Mouse (Mus musculus): Measurements from ENCODE around the gene Olfr224.
"Not testable (repeated sequence)": the region's sequence is repeated elsewhere in the genome, so short reads cannot be mapped to it uniquely, and the experiment has no call there.

Gene Olfr224

DNA sequence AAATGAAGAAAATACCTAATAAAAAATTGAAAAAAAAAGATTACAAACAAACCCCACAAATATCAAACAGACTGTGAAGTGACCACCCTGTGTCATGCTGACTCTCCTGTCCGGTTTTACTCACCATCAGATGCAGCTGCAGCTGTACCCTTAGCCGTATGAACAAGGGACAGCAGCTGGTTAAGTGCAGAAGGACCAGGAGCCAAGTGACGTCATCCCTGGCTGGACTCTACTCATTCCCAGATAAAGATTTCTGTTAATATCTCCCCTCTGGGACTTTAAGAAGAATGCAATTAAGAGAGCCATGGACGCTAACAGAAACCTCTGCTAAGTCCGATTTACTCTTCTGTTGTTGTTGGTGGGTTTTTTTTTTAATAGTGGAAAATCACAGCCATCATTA, at the start of gene Olfr224:
Gene Olfr224 (minus strand): TSS at position 149 of the 400 bp plus-strand sequence.
- DNase-seq (ENCODE audit: low spot score) = no peak

DNA sequence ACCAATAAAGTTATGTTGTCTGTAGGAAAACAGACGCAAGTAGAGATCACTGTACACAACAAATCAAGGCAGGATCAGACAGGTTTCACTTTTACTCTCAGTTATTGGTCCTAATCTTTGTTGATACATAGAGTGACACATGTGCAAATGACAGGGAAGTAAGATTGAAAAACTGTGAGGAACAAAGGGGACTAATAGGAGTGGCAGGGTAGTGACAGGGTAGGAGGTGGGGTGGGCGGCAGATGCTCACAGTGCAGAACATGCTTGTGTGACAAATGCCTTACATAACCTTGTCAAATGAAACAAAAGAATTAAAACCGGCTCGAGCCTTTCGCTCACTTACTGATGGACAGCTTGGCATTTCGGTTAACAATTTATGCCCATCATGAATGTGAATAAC, 48.4 kb upstream of the Olfr224 start:
- DNase-seq (ENCODE audit: low spot score) = no peak

DNA sequence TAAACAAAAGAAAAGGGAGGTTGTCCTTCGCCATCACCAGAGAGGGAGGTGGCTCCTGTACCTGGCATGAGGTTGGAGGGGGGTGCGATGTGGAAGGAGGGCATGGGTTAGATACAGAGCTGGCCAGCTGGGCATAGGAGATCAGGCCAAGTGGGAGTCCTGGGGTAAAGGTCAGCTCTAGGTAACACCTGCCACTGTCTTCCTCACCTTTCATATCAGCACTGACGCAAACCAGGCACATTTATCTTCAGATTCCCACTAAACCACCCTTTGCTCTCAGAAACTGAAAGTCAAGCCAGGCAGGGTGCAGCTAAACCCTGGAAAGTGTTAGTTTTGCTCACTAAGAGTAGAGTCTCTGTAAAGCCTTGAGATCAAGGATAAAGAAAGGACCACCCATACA, 48.0 kb upstream of the Olfr224 start:
- DNase-seq (ENCODE audit: low spot score) = no peak

DNA sequence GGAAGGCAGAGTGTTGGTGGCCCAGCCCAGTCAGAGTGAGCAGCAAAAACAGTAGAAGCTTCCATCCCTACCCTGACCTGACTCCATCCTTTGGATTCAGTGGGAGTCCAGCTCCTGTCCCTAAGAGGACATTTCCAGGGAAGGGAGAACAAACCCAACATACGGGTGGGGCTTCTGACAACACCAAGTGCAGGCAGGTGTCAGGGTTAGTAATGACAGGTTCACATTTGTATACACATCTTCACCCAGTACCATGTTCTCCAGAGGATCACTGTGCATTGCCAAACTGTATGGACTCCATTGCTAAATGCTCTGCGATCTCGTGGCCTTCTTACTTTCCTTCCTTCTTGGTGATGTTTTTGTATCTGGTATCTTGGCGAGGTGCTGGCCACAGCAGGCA, 45.6 kb upstream of the Olfr224 start, which contains the start of gene 2210407C18Rik:
Gene 2210407C18Rik (minus strand): TSS at position 101 of the 400 bp plus-strand sequence.
- no peak for DNase-seq (ENCODE audit: low spot score)

DNA sequence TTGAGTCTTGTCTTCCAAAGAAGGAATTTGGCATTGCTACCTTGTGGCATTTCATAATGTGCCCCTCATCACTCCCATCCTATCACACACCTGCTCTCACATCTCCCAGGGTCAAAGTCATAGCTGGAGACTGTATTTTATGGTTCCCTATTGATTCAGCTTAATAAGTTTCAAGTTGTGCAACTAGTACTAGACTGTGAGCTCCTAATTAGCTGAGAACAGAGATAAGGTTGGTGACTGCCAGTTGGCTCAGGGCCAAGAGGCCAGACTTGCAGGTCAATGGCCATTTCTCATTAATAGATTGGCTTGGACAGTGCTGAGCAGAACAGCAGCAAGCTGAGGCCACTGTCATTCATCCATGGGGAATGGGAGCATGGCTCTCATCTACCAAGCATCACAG, 44.2 kb upstream of the Olfr224 start:
- no peak for DNase-seq (ENCODE audit: low spot score)

DNA sequence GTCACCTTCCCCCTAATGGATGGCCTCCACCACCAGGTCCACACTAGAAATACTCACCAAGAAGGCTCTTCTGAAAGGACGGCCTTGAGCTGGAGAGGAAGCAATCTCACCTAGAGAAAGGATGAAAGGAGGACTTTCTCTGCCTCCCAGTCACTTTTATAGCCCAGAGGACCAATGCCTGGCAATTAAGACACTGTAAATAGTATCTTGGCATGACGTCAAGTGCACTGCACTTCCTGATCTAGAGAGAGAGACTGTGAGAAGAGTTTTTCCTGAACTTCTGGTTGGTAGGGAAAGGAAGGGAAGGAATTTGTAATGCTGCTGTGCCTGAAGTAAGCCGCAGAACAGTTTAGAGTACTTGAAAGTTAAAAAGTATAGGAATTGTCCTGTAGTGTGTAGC, 43.0 kb upstream of the Olfr224 start:
- no peak for DNase-seq (ENCODE audit: low spot score)

DNA sequence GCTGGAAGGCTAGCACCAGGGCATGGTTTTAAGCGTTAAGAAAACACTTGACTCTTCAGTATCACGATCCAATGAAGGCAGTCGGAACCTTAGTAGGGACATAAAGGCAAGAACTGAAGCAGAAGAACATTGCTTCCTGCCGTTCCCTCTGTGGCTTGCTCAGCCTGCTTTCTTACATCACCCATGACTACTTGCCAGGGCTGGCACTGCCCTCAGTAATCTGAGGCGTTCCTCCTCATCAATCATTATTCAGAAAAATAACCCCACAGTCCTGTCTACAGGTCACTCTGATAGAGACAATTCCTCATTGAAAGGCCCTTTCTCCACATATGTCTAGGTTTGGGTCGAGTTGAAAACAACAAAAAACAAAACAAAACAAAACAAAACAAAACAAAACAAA, 36.7 kb upstream of the Olfr224 start:
- no peak for DNase-seq (ENCODE audit: low spot score)

DNA sequence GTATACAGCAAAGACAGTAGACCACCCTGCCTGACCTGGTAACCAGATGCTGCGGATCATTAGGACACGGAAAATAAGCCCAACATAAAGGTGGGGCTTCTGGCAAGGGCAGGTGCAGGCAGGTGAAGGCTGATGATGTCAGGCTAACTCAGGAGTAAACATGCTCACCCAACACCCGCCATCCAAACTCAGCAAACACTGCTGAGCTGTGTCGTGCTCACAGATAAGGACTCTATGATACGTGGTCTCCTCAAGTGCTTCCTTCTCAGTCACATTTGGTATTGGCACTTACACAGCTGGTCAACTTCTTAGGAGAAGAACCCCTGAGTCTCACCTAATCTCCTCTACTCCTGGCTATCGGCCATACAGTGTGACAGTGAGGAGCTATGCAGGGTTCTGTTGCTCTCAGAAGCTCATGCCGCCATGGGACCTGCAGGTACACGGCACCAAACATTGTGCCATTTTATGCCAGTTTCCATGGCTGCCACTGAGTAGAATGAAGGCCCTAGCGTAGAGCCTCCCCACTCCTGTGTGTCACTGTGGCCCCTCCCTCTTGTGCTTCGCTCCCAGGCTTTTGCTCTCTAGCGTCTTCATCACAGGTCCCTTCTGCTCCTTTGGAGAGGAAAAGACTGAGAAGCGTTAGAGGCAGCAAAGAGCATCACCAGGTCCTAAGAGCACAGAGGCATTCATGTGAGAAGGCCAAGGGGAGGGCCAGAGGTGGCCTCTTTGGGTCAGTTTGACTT, 36.0 kb upstream of the Olfr224 start:
- DNase-seq (ENCODE audit: low spot score) = no peak

DNA sequence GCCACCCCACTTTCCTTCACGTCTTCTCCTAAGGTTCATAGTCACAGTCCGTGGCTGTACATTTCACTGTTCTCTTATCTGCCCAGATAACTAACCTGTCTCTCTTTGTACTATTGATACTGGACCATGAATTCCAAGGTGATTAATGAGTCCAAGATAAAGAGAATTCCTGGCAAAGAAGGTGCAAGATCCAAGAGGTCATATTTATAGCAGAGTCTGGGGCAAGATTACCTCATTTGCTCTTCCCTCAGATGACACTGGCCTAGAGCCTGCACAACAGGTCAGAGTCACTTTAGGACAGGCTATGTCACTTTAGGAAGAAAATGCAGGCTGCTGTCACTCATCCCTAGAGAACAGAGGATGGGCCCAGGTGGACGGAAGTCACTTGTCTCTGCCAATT, 34.9 kb upstream of the Olfr224 start:
- DNase-seq (ENCODE audit: low spot score) = no peak

DNA sequence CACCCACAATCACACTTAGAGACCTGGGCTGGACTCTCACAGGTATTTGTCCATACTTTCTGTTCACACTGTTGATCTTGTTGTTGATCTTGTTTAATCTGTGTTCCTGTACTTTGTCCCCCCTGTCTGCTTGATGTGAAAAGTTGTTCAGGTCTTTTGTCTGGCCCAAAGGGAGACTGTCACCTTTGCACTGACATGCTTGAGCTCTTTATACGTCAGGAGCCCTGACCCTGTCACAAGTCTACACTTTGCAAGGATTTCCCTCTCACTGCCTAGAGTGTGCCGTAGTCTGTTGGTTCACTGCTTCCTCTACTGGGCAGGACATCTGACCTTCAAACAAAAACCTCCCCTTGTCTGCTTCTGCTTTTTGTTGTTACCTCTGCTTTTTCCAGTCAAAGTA, 34.3 kb upstream of the Olfr224 start:
- DNase-seq (ENCODE audit: low spot score) = no peak

DNA sequence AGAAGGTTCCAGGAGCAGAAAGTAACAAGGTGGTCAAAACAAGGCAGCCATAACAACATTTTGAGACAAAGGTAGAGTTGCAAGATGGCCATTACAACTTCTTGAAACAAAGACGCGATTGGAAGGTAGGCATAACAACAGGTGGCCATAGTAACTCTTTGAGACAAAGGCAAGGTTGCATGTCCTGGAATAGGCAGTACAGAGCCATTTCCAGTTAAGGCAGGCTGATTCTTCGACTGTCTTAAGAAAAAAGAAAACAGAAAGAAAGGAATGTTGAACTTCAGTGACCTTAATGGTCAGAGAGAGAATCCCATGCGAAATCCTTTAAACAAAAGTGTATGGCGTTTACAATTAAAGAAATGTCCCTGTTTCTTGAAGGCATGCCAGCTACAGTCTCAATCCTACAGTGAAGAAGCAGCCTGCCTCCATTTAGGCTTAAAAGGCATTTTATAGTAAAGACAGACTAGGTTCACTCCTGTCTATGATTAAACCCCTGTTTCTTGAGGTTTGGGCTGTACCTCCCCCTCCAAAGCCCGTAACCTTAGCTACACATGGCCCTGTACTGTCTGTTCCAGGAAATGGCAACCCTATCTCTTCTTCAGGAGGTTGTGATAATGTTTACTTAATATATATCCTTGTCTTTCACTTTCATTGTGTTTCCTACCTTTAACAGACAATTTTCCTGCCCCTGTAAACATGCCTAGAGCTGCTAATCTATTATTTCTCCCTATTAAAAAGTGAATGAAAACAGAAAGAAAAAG, 32.6 kb upstream of the Olfr224 start:
- DNase-seq (ENCODE audit: low spot score) = no peak

DNA sequence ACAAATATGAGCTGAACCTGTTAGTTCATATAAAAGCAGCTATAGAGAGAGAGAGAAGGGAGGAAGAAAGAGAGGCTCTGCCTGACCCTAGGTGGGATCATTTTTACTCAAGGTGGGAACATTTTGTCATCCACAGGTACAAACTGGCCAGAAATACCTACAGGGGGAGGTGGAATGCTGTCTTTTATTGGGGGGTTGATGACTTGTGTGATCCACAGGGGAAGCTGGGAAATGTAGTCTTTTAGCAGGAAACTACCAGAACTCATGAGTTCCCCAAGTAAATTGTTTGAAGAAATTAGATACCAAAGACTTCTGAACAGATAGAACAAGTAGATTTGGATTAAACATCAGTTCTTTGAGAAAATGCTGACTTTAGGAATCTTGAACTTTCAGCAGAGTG, 31.7 kb upstream of the Olfr224 start:
- no peak for DNase-seq (ENCODE audit: low spot score)

DNA sequence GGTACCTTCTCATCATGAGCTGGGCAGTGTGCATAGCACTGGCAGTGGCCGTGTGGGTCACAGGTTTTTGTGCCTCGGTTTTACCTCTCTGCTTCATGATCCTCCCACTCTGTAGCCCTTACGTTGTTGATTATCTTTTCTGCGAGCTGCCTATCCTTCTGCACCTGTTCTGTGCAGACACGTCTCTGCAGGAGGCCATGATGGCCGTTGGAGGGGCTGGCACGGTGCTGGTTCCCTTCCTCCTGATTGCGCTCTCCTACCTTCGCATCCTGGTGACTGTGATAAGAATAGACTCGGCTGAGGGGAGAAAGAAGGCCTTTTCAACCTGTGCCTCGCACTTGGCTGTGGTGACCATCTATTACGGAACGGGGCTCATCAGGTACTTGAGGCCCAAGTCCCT, 27.5 kb upstream of the Olfr224 start:
- no peak for DNase-seq (ENCODE audit: low spot score)

DNA sequence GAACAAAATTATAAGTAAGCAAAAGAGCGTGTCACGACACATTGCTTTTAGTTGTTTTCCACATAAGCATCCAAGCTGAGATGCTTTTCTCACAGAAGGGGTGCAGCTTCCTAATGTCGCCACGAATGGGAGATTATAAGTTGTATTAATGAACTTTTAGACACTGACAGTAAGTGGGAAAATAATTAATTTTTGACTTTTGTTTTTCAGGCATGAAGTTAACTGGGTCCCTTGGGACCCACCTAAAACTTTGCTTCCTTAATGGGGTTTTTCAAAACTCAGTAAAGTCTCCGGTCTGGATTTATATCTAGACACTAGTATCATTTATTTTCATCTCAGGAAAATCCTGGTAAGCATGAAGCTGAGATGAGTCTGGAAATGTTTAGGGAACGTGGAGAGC, 24.5 kb upstream of the Olfr224 start, which contains the start of gene Olfr324:
Gene Olfr324 (plus strand): TSS at position 301 of the 400 bp plus-strand sequence.
- no peak for DNase-seq (ENCODE audit: low spot score)

DNA sequence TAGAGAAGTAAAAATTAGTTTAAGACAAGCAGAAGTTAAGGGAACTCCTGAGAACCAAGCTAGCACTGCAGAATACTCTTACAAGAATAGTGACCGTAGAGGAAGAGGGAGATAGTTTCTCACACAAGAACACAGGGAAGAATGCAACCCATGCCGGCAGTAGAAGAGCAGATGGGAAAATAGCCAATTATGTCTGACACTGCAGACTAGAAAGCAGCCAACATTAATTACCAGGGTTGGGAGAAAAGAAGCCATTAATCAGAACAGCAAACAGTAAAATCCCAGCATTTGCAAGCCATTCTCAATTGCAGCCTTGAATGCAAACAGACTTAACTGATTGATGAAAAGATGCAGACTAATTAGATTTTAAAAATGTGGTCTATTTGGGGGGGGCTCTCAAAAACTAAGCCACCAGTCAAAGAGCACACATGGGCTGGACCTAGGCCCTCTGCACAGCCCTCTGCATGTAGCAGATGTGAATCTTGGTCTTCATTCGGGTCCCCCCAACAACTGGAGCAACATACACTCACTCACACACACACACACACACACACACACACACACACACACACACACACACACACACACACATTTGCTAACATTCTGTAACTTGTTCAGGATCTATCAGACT, 18.4 kb upstream of the Olfr224 start:
- no peak for DNase-seq (ENCODE audit: low spot score)

DNA sequence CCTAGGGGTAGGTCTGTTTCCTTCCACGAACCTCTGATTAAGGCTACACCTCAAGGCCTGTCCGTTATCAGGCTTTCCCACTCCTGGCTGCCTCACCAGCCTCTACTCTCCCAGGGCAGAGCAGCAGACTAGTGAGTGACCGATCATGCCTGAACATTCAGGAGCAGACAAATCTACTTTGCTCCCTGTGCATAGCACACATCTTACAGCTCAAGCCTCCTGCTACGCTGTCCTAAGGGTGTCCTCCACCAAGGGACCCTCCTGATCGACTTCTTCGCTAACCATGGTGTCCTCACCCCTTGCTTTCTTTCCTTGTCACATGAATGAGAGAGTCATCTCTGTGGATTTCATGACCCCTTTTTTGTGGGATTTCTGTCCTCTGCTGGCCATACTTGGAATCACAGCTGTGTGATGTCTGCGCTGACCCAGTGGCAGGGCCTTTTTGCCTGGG, 17.6 kb upstream of the Olfr224 start:
- no peak for DNase-seq (ENCODE audit: low spot score)

DNA sequence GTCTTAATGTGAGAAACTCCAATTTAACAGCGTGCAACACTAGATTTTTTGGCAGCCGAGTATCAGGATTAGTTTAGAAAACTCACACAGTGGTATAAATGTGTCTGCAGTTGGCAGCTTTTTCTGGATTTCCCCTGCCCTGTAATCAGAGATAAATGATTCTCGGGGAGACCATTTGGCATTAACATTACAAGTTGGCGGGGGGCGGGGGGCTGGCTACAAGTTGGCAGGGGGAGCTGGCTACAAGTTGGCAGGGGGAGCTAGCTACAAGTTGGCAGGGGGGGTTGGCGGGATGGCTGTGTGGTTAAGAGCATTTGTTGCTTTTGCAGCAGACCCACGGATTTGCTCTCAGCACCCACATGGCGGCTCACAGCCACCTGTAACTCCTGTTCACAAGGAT, 8.3 kb upstream of the Olfr224 start:
- DNase-seq (ENCODE audit: low spot score) = no peak

DNA sequence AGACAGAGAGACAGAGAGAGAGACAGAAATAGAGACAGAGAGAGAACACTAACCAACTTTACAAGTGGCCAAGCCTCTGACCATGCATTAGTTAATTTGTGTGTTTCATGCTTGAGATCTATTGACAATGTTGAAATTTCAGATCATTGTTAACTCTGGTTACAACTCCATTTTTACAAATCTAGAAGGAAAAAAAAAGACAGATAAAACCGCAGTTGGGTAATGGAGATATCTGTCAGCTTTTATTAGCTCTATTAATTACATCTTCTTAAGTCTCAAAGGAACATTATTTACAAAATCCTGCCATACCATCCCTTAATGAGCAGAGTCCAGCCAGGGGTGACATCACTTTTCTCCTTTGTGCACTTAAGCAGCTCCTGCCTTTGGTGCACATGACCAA, 7.1 kb upstream of the Olfr224 start, which contains the start of gene Olfr325:
Gene Olfr325 (plus strand): TSS at position 301 of the 400 bp plus-strand sequence.
- DNase-seq (ENCODE audit: low spot score) = no peak

DNA sequence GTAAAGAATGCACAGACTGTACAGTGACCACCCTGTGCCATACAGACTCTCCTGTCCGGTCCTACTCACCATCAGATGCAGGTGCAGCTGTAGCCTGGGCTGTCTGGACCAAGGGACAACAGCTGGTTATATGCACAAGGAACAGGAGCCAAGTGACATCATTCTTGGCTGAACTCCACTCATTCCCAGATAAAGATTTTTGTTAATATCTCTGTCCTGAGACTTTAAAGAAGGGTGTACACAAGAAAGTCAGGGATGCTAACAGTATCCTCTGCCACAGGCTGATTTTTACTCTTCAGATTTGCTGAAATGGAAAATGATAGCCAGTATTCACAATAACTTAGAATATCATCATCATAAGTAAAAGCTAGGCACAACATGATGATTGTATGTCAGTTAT, 14.8 kb downstream of the Olfr224 start, which contains the start of gene Olfr328:
Gene Olfr328 (minus strand): TSS at position 101 of the 400 bp plus-strand sequence.
- DNase-seq (ENCODE audit: low spot score) = no peak

DNA sequence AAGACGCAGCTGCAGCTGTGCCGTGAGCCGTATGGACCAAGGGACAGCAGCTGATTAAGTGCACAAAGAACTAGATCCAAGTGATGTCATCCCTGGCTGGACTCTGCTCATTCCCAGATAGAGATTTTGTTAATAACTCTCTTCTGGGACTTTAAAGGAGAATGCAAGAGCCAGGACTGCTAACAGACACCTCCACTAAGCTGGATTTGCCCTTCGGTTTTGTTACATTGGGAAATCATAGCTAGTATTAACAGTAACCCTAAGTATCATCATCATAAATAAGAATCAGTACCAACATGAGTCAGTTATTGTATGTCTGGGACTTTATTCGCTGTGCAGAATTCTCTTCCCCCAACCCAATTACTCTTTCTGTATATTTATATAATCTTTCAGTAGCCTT, 24.0 kb downstream of the Olfr224 start, which contains the start of gene Olfr329-ps:
Gene Olfr329-ps (minus strand): TSS at position 101 of the 400 bp plus-strand sequence.
- no peak for DNase-seq (ENCODE audit: low spot score)

DNA sequence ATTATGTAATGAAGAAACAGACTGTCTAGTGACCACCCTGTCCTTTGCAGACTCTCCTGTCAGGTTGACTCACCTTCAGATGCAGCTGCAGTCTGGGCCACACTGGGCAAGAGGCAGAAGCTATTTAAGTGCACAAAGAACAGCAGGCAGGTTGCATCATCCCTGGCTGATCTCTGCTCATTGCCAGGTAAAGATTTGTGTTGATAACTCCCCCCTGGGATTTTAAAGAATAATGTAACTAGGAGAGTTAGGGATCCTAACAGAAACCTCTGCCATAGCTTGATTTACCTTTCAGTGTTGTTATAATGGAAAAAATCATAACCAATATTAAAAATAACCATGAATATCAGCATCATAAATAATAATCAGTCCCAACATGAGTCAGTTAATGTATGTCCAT, 35.6 kb downstream of the Olfr224 start, which contains the start of gene Olfr330:
Gene Olfr330 (minus strand): TSS at position 101 of the 400 bp plus-strand sequence.
- not testable (repeated sequence) for DNase-seq (ENCODE audit: low spot score)

DNA sequence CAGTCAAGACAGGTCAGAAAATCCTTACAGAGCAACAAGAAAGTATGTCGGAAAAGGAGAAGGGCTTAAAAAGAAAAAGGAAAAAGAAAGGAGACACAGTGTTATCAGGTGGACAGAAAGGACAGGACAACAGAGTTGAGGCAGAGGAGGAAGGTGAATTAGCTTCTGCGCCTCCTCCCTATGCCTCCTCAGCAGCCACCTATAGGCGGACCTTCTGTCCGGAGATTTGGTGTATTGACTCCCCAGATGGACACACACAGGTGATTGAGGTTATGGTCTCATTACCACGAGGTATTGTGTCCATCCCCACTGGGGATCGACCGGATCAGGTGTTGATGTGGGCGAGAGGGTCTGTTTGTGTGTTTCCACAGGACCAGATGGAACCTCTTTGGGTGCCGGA, 50.6 kb downstream of the Olfr224 start:
- DNase-seq (ENCODE audit: low spot score) = peak; percentile 20

All from ovary, adult 18-20 months (tissue).